Mouse (Mus musculus): ENCODE data around the gene St6galnac5.

St6galnac5 gene

DNA sequence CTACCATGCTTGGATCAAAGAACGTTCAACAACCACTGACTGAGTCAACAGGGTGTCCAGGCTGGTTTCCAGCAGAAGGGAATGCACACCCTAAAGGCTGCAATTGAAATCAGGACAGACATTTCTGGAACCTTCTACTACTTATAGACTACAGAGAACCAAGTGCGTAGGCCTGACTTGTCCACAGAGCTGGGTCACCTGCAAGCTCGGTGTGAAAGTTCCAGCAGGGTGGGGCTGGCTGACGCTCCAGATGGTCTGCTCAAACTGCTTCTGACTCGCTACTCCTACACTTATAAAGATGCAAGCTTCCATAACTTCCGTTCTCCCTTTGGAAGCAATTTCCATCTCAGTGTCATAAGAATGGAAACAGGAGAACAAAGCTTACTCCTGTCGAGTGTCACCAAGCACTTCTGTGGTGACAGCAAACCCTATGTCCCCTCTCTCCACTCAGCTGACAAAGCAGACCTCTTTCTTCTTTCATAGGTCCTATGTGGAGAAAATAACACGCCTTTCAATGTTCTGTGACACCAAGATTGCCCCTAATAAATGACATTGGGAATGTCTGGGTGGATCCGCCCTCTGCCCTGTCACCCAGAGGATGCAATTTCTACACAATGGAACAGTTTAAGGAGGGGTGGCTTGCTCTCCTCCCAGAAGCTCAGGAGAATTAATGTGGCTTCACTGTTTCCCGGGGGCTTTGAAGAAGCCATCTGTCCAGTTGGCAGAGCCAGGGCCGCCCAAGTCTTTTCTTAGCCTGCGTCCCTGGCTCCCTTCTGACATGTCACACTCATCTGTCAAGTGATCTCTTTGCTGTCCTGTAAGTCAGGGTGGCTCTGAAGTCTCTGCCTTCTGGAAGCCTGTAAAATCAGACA, 114.2 kb downstream of the St6galnac5 start:
- DNase-seq (ENCODE audit: low read depth, low spot score) = no peak

DNA sequence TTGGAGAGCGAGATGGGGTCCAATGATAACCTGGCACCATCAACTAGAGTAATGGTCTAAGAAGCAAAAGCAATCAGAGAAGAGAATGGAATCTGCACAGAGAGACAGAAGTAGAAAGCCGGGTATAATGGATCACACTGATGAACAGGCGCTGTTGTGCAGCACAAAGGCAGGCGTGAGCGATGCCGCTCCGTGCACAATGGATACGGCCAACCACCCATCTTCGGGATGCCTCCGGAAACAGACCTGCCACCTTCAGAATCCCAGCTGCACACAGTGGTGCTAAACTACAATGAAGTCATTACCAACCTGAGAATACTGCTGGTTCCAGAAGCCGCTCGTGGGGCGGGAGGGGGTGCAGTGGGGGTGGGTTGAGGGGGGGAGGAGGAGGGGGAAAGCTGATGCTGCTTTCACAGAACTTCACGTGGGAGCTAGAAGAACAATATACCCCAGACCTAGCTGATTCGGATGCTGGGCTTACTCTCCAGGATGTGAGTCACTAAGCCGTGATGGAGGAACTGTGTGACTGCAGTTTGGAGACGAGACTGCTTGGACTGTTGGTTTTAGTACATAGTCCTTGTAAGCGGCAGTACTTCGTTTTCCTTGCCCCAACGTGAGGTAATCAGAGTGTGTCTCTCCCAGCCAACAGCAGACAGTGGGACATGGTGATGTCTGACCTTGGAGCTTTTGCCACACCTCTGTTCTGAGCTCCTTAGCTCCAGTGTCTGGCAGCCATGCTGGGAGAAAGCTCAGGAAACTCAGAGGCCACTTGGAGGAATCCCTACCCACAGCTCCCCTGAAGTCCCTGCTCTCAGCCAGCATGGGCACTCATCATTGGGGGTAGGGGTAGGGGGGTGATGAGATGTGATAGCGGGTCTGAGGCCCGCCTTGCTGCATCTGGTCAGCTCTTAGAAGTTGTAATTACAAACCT, 115.7 kb downstream of the St6galnac5 start:
- no peak for DNase-seq (ENCODE audit: low read depth, low spot score)

DNA sequence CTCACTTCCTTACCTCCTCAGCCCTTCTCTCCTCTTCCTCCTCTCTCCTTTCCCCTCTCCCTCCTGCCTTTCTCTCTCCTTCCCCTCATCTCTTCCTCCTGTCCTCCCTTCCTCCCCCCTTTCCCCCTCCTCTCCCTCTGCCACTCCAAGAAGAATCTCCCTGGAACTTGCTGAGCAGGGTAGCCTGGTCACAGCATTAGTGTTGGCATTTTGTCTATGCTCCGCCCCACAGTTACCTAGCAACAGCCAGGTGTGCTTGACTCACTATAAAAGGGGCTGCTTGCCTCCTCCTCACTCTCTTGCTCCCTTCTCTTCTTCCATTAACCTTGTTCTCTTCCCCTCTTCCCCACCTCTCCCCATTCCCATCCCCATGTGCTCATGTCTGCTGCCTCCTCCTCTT, 120.1 kb downstream of the St6galnac5 start:
- no peak for DNase-seq (ENCODE audit: low read depth, low spot score)

DNA sequence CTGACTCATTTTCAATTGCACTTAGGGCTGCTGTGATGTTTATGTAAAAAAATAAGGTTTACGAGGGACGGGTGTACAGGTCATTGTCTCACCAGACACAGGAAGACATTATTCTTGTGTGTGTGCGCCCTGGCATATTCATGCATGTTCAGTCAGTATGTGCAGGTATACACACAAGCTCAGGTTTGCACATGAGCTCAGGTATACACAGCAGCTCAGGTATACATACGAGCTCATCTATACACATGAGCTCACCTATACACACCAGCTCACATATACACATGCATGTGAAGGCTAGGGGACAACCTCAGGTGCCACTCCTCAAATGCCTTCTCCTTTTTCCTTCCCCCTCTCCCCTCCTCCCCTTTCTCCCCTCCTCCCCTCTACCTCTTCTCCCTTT, 120.6 kb downstream of the St6galnac5 start:
- no peak for DNase-seq (ENCODE audit: low read depth, low spot score)

DNA sequence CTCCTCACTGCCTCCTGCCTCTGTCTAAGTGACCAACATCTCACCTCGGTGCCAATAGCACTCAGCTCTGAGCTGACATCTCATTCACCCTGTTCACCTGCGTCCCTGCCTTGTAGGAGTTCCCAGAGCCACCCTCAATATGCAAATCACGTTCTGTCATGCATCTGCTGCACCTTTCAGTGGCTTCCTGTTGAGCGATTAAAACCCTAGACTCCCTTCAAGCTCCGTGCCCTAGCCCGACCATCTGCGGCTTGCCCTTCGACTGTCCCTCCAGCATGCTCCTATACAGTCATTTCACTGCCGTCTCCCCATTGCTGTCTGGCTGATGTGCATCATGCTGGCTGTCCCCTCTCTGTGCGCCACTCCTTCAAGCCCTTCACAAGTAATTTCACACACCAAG, 126.0 kb downstream of the St6galnac5 start:
- no peak for DNase-seq (ENCODE audit: low read depth, low spot score)

DNA sequence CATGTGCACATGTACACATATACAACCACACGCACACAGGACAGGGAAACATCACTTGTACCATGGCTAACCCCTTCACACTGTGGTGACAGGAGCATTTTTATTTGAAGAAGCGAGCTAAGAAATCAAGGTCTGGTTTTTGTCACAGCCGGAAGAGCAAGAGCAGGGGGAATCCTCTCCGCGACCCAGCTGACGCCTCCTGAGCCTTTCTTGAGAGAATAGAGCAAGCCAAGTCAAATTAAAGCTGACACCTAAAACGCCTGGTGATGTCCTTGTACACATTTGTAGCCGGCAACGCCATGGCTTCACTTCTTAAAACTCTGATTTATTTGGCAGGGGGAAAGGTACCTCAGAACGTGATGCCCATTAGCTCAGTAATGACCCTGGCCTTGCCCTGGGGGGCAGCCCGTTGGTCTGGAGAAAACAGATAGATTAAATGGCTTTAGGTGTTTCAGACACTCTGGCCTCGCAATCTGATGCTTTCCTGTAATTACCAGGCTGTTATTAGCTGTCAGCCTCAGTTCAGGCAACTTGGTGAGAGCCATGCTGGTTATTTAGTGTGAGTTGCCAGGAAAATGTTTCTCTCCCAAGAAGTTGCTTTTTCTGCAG, 126.9 kb downstream of the St6galnac5 start:
- no peak for DNase-seq (ENCODE audit: low read depth, low spot score)

DNA sequence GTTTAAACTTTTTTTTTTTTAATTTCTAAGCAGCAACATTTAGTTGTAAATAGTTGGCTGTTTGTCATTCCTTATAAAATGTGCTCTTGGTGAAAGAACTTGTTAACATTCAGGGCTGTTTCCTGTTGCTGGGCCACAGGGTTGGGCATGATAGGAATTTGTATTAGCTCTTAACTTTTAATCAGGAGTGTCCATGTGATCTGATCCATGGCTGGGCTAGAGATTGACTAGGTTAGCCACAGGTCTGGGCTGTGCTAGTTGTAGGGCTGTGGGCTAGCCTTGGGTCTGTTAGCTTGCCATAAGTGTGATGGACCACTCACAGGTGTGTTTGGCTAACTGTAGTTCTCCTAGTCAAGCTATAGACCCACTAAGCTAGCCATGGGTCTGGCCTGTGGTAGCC, 138.1 kb downstream of the St6galnac5 start:
- DNase-seq (ENCODE audit: low read depth, low spot score) = no peak

DNA sequence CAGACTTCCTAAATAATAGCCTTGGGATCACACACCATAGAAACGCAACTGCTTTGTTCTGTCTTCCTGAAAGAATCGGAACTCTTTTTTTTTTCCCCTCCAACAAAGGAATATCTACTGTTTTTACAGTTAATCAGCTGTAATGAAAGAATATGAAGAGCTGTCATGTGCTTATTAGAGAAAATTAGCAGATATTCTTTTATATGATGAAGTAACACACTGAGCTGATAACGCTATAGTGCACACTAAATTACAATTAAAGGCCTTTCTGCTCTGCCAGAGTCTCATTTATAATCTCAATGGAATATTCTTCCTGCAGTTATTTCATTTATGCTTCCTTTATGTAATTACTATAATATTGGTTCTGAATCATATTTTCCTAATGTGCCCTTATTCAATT, 139.4 kb downstream of the St6galnac5 start:
- DNase-seq (ENCODE audit: low read depth, low spot score) = no peak

DNA sequence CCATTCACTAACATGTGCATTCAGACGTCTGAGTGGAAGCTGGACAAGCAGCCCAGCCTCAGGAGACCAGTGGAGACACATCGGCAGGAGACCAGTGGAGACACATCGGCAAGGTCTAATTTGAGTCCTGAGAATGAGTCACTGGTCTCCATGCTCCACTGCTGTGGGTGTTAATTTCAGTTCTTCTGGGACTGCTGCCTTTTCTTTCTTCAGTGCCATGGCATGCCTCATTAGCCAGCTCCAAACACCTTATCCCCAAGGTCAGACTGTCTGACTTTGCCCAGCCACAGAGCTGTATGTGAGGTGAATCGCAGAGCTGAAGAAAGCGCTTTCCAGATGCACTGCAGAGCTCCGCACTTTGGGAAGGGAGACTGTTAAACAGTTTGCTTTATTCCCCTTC, 140.8 kb downstream of the St6galnac5 start:
- DNase-seq (ENCODE audit: low read depth, low spot score) = no peak

DNA sequence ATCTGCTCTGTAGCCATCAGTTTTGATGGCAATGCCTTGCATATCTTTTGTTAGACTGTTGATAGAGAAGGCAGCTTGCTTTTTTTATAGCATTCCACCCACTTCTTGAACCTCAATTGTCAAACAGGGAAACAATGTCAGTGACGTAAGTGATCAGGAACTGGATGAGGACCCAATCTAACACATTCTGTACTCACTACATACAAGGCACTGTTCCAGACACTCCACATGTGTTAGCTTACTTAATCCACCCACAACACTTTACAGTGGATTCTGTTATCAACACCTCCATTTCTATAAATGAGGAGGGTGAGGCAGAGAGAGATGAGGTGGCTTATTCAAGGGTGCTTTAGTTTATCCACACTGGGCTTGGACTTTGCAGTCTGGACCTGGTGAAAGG, 144.1 kb downstream of the St6galnac5 start:
- no peak for DNase-seq (ENCODE audit: low read depth, low spot score)

DNA sequence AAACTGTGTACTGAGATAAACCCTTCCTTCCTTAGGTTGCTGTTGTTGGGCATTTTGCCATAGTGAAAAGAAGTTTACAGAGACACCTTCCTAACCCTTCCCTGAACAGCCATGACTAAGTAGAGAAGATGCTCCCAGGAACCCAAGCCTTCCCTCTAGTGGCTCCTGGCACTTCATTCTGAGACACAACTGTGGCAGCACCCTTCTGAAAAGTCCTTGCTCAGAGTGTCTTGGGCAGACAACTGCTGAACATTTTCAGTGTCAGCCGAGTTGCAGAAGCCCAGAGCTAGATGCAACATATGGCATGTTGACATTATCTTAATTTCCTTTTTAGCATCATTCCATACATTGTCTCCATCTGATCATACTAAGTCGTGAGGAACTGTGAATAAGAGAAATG, 144.6 kb downstream of the St6galnac5 start:
- no peak for DNase-seq (ENCODE audit: low read depth, low spot score)

DNA sequence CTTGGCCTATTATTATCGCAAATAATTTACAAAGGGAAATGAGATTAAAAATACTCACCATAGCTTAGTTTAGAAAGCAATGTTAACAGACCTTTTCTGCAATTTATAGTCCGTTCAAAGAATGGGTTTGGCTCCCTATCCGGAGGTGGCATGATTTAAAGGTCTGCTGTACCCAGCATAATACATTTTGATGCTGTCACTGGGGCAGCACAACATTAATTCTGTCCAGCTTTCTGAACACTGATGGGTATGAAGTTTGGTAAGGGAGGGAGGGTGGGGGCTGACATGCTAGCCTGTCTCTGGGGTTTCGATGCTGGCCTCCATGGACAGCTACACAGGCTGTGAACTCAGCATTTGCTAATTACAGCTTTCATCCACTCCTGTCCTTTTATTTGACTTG, 149.6 kb downstream of the St6galnac5 start:
- DNase-seq (ENCODE audit: low read depth, low spot score) = no peak

DNA sequence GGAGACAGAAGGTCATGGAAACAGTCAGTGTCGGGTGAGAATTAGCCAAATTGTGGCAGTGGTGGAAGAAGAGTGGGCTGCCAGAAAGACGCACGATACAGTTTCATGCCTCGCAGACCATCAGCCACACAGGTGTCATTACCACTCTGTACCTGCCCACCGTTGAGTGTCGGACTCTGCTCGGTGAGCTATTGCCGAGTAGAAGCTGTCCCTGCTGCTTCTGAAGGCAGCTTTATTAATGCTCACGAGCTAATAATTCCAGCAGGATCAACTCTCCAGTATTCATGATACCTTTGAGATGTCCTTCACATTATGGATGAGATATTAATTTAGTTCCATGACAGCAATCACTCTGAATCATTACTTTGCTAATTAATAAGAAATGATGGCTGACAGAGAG, 150.1 kb downstream of the St6galnac5 start:
- DNase-seq (ENCODE audit: low read depth, low spot score) = no peak

DNA sequence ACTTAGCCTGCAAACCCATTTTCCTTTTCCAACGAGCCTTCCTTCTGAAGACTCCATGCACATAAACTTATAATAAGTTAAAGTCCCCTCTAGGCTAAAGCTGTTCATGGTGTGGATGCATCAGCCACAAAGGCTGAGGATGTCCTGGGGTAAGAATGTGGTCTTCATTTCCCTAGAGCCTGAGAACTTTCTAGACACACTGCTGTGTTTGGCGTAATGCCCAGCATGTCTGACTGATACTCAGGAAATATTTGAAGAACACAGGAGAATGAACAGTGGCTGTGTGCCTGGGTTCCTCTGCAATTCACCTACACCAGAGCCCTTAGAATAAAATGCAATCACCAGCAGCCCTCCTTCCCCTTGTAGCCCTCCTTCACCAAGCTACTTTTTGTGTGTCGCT, 150.7 kb downstream of the St6galnac5 start:
- DNase-seq (ENCODE audit: low read depth, low spot score) = no peak

DNA sequence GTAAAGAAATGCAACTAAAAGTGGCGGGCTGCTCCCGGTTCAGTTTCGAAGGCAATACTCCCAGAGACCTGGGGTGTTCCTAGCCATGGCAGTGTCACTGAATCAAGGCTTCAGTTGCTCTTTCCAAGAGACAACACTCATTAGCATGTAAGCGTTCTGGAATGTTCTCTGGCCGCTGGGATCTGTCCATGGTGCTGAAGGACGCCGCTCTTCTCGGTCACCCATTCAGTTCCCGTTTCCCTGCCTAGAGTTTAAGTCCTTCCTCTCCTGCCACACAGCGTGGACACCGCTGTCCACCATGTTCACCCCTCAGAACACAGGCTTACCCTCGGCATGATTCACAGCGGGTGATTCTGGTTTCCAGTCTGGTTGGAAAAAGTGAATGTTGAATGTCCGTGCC, 160.8 kb downstream of the St6galnac5 start:
- no peak for DNase-seq (ENCODE audit: low read depth, low spot score)

DNA sequence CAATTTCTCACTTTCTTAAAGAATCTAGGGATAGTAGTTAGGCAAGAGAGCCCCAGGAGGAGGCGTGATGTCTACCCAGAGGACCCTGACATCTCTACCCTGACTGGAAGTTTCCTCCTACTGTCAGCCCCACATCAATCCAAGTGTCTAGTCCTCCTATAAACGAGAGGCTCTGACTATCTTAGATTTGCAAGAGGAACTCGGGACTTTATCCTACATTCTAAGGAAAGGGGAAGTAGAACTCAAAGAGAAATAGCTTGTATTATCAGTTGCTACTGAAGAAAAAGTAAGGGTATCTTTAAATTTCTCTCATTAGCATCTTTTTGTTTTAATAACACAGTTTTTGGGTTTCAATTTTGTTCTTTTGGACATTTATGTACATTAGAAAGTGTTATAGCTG, 161.6 kb downstream of the St6galnac5 start:
- DNase-seq (ENCODE audit: low read depth, low spot score) = no peak

DNA sequence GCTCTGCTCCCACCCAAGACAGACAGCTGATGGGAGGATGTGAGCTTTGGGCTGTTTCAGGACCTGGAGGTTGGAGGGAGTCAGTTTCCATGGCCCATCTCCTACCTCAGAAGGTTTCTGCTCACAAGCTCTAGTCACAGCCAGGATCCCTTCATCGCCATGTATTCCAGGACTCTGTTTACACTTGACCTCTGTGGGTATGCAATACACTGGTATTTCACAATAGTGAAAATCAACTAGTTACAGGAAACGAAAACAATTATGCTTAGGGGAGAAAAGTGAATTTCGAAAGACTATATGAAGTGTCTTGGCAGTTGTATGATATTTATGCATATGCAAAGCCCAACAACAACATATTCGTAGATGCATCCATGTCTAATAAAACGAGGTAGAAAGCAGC, 166.9 kb downstream of the St6galnac5 start:
- no peak for DNase-seq (ENCODE audit: low read depth, low spot score)

DNA sequence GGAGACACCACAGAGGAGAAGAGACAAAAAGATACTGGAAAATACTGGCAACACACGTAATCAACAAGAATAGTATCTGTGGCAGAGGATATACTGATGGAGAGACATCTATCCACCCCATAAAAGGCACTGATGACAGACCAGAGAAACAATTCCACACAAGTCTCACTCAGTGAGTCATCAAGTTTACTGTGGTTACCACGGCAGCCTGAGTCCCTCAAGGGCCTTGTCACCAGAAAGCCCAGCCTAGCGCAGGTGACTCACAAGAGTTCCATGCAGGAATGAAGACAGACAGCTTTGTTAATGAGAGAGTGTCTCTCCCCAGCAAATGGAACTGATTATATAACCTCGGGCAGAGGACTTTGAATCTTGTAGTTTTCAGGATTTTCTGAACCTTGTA, 168.1 kb downstream of the St6galnac5 start:
- no peak for DNase-seq (ENCODE audit: low read depth, low spot score)

DNA sequence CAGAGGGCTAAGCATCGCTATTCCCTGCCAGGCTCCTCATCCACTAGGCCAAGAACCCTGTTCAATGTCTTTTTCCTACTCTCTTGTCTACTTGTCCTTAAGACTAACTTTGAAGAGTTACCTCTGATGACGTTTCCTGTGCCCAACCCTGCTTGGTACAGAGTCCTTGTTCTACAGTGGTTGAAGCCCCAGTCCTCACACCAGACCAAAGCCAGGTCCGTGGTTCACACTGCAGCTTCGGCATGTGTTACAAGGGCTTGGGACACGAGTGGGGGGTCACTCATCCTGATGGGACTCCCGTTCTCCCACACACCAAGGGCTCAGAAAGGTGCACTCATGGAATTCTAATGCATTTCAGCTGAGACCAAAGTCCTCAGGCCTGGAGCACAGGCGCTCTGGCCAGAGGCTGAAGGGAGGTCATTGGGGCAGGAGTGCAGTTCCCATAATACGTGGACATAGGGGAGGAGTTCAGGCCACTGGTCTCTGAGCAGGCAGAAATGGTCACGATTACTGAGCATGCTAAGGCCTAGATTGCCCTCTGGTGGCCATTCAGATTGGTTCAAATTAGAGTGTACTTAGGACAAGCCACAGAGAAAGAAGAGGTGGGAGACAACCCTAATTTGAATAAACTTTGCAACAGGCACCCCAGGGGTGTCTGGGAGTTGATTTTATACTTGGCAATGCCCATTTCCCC, 182.2 kb downstream of the St6galnac5 start:
- no peak for DNase-seq (ENCODE audit: low read depth, low spot score)

DNA sequence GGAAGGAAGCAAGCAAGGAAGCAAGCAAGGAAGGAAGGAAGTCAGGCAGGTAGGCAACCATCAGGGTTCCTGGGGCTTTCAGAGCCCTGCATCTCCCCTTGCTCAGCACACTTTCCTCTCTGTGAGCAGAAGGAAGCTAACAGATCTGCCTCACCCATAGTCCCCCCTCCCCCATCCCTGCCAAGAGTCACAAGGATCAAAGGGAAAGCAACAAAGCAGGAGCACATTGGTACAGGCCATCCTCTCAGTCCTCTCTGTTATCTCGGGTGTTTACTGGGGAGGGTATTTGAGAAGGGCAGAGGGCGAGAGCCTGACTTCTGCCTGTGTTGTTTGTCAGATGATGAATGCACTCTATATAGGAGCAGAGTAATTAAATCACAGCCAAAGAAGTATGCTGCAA, 184.7 kb downstream of the St6galnac5 start:
- DNase-seq (ENCODE audit: low read depth, low spot score) = no peak

DNA sequence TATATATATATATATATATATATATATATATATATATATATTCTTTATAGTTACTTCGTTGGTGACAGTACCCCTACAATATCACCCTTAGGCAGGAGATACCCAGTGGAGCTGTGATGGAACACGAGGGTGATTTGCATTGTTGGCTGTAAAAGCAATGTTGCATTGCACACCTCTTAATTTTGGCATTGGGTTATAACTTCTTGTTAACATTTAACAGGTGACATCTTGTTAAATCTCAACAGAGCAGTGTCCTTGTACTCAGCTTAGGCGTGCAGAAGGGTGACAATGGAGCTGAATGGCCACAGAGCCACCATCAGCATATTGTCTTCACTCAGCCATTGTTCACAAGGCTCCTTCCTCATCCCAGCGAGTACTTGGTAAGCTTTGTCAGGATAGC, 185.8 kb downstream of the St6galnac5 start:
- no peak for DNase-seq (ENCODE audit: low read depth, low spot score)

DNA sequence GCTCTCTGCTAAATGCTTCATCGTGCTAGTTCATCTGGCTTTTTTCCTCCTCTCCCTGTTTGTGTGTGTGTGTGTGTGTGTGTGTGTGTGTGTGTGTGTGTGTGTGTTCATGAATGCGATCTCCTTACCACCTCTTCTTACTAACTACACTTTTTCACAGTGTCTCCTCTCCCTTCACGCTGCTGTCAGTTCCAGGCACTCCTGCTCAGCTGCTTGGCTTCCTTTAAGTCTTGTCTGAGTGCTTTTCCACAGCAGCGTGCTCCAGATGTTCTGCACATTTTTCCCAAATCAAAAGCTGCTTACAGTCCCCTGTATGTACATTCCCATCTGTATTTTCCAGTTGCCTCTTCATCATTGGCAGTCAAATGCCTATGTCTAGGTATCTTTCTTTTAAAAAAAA, 189.0 kb downstream of the St6galnac5 start:
- DNase-seq (ENCODE audit: low read depth, low spot score) = no peak
